Mouse (Mus musculus) embryonic facial prominence, embryonic 15.5 days (tissue): ENCODE measurements around the gene Rbbp7. TPM values are rescaled to one million over a fixed set of nuclear protein-coding genes. Genes with fewer than 3 reads are reported as not detected.
A peak's percentile ranks its signal among the peaks of the same experiment; 100 is the strongest.
"Not testable (repeated sequence)": the region's sequence is repeated elsewhere in the genome, so short reads cannot be mapped to it uniquely, and the experiment has no call there.

ENCODE experiments used
- ATAC-seq: fragments of 200-750 bp; cut with Nextera tagmentation; 2 replicates; pipeline ENCODE4 v1.8.0; 2017; ENCODE audit warnings: low read depth, moderate TSS enrichment; ENCODE audit not compliant: insufficient number of reproducible peaks, low FRiP score, low TSS enrichment
- H3K27ac ChIP-seq: fragments of 300-500 bp; sonication (generic); replicated peaks from 2 replicates; pipeline ENCODE4 v1.5.1; 2015; ENCODE audit warnings: mild to moderate bottlenecking, inconsistent platforms
- H3K27me3 ChIP-seq: fragments of 300-500 bp; sonication (generic); 2 replicates; pipeline ENCODE4 v1.6.1; 2015; ENCODE audit warnings: inconsistent platforms
- H3K36me3 ChIP-seq: fragments of 300-500 bp; sonication (generic); 2 replicates; pipeline ENCODE4 v1.6.1; 2015; ENCODE audit warnings: mild to moderate bottlenecking, inconsistent platforms
- H3K4me1 ChIP-seq: fragments of 300-500 bp; sonication (generic); 2 replicates; pipeline ENCODE4 v1.6.1; 2015; ENCODE audit warnings: inconsistent platforms
- H3K4me2 ChIP-seq: fragments of 300-500 bp; sonication (generic); replicated peaks from 2 replicates; pipeline ENCODE4 v1.6.1; 2015; ENCODE audit warnings: mild to moderate bottlenecking, inconsistent platforms
- H3K4me3 ChIP-seq: fragments of 300-500 bp; sonication (generic); replicated peaks from 2 replicates; pipeline ENCODE4 v1.5.1; 2015; ENCODE audit warnings: mild to moderate bottlenecking, inconsistent platforms
- H3K9ac ChIP-seq: fragments of 300-500 bp; sonication (generic); 2 replicates; pipeline ENCODE4 v1.6.1; 2015; ENCODE audit warnings: inconsistent platforms
- H3K9me3 ChIP-seq: fragments of 300-500 bp; sonication (generic); replicated peaks from 2 replicates; pipeline ENCODE4 v1.6.1; 2016; ENCODE audit warnings: inconsistent platforms
- WGBS: fragments of 180-500 bp; shearing (Covaris S2); methylation state at CpG from one replicate; pipeline ENCODE4 v1.1.7; 2015; 5-methylcytosine and 5-hydroxymethylcytosine counted together
- polyA plus RNA-seq: library from polyadenylated mRNA; unstranded; fragments of >200 nt; fragmentation: Nextera tagmentation; extraction: Ambion mirVana; gene quantifications from 2 replicates; pipeline ENCODE4 v1.2.1, GENCODE M21; 2015

Gene Rbbp7
- polyA plus RNA-seq, 1 experiment from 2014 or later: 436 TPM

DNA sequence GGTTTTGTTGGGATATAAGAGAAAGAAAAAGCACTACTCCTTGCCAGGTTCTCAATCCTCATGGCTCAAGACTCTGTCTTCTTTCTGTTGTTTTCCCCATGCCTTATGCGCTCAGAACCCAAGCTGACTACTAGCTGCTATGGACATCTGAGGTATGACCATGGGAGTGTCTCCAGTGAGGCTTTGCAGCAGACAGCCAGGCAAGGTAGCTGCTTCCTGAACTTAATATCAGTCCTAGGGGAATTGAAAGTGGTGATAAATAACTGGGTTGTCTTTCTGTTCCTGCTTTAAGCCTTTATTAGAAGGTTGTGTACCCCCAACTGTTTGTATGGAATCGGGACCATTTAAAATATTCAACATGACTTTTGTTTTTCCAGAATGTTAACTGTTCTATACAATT is 7.8 kb upstream of the Rbbp7 start:
- no peak for ATAC-seq
- Histone ChIP-seq H3K4me3 (no peak overlapping the region), H3K36me3 (no peaks in the 10 kb centered on the region), H3K4me2 (no peak overlapping the region), H3K9me3 (no peaks in the 10 kb centered on the region), H3K4me1 (no peaks in the 10 kb centered on the region), H3K27ac (no peak overlapping the region), H3K27me3 (no peaks in the 10 kb centered on the region), H3K9ac (no peak overlapping the region)
- 87% methylated on average over 2 of the region's 2 CpGs for WGBS

- Histone ChIP-seq H3K4me1 (peaks cover 2% of the 10 kb centered on the region; the same call in 1 of the 2 replicates), H3K36me3 (no peaks in the 10 kb centered on the region), H3K27me3 (no peaks in the 10 kb centered on the region), H3K9ac (no peak overlapping the region), H3K27ac (no peak overlapping the region), H3K4me3 (no peak overlapping the region), H3K4me2 (no peak overlapping the region), H3K9me3 (no peaks in the 10 kb centered on the region)
- 93% methylated on average over 4 of the region's 4 CpGs for WGBS
- ATAC-seq: no peak
These were observed 5.9 kb upstream of the Rbbp7 start for GRCm38 (mm10) chrX:162754314-162754713.

GRCm38 (mm10) chrX:162756058-162756457 is 4.1 kb upstream of the Rbbp7 start:
- Histone ChIP-seq H3K4me3 (no peak overlapping the region), H3K4me2 (no peak overlapping the region), H3K9ac (no peak overlapping the region), H3K9me3 (no peaks in the 10 kb centered on the region), H3K36me3 (no peaks in the 10 kb centered on the region), H3K27me3 (no peaks in the 10 kb centered on the region), H3K27ac (no peak overlapping the region), H3K4me1 (peaks cover 4% of the 10 kb centered on the region; the same call in 1 of the 2 replicates)
- 52% methylated on average over 7 of the region's 7 CpGs for WGBS
- ATAC-seq: no peak

DNA sequence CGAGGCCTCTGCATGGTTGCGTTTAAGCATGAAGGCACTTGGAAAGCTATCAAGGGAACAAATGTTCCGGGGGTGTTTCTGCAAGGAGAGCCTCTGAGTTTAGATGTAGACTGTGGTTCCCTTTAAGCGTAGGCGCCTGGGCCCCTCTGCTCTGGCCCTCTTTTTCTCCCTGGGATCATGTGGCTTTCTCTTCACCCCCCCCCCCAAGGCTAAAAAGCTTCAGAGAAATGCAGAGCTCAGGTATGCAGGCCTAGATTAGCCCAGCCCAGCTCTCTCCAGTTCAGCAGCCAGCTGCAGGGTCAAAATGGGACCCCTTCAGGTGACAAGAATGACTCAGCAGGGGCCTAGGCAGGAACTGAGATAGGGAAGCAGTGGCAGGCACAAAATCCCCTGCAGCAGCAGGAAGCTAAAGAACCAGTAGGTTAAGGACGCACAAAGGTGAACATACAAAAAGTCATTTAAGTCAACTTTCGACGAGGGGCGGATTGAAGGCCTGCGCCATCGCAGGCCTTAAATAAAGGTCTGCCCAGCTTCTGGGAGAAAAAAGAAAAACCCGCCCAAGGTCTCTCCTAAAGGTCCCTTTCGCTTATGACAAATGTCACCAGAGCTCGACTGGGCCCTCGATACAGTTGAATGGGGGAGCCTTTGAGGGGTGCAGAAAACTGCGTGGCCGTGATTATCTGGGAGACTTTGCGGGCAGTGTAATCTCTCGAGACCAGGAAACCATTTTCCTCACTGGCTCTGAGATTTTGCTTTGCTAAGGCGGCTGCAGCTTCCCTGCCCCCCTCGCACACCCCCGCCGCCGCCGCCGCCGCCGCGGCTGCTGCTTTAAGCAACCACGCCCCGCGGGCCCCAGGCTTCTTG is 719 bp upstream of the Rbbp7 start:
- Histone ChIP-seq H3K9me3 (no peaks in the 10 kb centered on the region), H3K36me3 (no peaks in the 10 kb centered on the region), H3K27me3 (no peaks in the 10 kb centered on the region), H3K4me1 (peaks cover 4% of the 10 kb centered on the region; the same call in 1 of the 2 replicates), H3K27ac (peak overlapping the region; percentile 91), H3K9ac (no peak overlapping the region), H3K4me2 (peak overlapping the region; percentile 43), H3K4me3 (peak overlapping the region; percentile 66)
- 26% methylated on average over 32 of the region's 32 CpGs for WGBS
- no peak for ATAC-seq

- no peaks in the 10 kb centered on the region for H3K36me3 ChIP-seq
- WGBS: 22% methylated on average over 26 of the region's 50 CpGs
- H3K9me3 ChIP-seq: no peaks in the 10 kb centered on the region
- peak overlapping the region; percentile 66 for H3K4me3 ChIP-seq
- H3K27ac ChIP-seq: peak overlapping the region; percentile 97
- peak overlapping the region; percentile 64 for H3K9ac ChIP-seq
- no peaks in the 10 kb centered on the region for H3K27me3 ChIP-seq
- ATAC-seq: no peak
- peak overlapping the region; percentile 46 for H3K4me2 ChIP-seq
- peaks cover 4% of the 10 kb centered on the region; the same call in 1 of the 2 replicates for H3K4me1 ChIP-seq
These were observed 835 bp downstream of the Rbbp7 start for GRCm38 (mm10) chrX:162760958-162761515.

GRCm38 (mm10) chrX:162761716-162762395 is 1.7 kb downstream of the Rbbp7 start:
- 30% methylated on average over 9 of the region's 9 CpGs for WGBS
- no peak for ATAC-seq
- H3K4me1 ChIP-seq: peaks cover 4% of the 10 kb centered on the region; the same call in 1 of the 2 replicates

DNA sequence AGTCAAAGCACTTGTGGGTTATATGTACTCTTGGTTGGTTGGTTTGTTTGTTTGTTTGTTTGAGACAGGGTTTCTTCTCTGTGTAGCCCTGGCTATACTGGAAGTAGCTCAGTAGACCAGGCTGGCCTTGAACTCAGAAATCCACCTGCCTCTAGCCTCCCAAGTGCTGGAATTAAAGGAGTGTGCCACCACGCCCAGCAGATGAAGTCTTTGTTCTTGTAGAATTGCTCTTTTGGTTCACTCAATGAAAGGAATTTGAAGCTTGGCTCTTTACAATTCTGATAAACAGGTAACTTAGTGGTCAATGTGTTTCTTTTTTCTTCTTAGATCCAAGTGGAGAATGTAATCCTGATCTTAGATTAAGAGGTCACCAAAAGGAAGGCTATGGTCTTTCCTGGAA is 10.5 kb downstream of the Rbbp7 start:
- WGBS: 77% methylated on average over 1 of the region's 1 CpGs
- Histone ChIP-seq H3K4me1 (no peaks in the 10 kb centered on the region), H3K27me3 (no peaks in the 10 kb centered on the region), H3K4me2 (no peak overlapping the region), H3K36me3 (peaks cover 7% of the 10 kb centered on the region), H3K4me3 (no peak overlapping the region), H3K9me3 (no peaks in the 10 kb centered on the region), H3K9ac (no peak overlapping the region), H3K27ac (no peak overlapping the region)
- no peak for ATAC-seq

More at GRCm38 (mm10) chrX:162761716-162762395, 1.7 kb downstream of the Rbbp7 start:
- peak overlapping the region; percentile 46 for H3K4me2 ChIP-seq
- no peaks in the 10 kb centered on the region for H3K9me3 ChIP-seq
- peak overlapping the region; percentile 66 for H3K4me3 ChIP-seq
- no peaks in the 10 kb centered on the region for H3K36me3 ChIP-seq
- peak overlapping the region; percentile 64; the same call in 1 of the 2 replicates for H3K9ac ChIP-seq
- no peaks in the 10 kb centered on the region for H3K27me3 ChIP-seq
- no peak overlapping the region for H3K27ac ChIP-seq

DNA sequence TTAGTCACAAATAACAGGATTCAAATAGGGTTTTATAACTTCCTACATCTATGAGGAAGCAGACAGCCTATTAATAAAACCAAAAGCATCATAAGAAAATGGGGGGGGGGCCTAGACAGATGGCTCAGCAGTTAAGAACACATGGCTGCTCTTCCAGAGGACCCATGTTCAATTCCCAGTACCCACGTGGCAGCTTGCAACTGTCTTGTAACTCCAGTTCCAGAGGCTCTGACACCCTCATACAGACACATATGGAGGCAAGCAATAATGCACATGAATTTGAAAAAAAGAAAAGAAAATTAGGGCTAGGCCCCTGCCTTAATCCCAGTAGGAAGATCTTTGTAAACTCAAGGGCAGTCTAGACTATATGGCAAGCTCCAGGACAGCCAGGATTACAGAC is 28.2 kb downstream of the Rbbp7 start:
- no peak for ATAC-seq
- H3K4me3 ChIP-seq: no peak overlapping the region
- H3K9me3 ChIP-seq: no peaks in the 10 kb centered on the region
- no peaks in the 10 kb centered on the region for H3K4me1 ChIP-seq
- H3K9ac ChIP-seq: no peak overlapping the region
- WGBS: 67% methylated on average over 1 of the region's 1 CpGs
- no peaks in the 10 kb centered on the region for H3K36me3 ChIP-seq
- 0 out of 2 replicates have a peak, but pooled peaks cover 2% of the 10 kb centered on the region for H3K27me3 ChIP-seq
- no peak overlapping the region for H3K27ac ChIP-seq
- H3K4me2 ChIP-seq: no peak overlapping the region

- H3K9ac ChIP-seq, H3K27me3 ChIP-seq, H3K4me3 ChIP-seq, H3K4me1 ChIP-seq, H3K36me3 ChIP-seq, ATAC-seq, H3K4me2 ChIP-seq, H3K27ac ChIP-seq, H3K9me3 ChIP-seq: not testable (repeated sequence)
- 71% methylated on average over 5 of the region's 5 CpGs for WGBS
These were observed 31.2 kb downstream of the Rbbp7 start for GRCm38 (mm10) chrX:162791392-162791791.

DNA sequence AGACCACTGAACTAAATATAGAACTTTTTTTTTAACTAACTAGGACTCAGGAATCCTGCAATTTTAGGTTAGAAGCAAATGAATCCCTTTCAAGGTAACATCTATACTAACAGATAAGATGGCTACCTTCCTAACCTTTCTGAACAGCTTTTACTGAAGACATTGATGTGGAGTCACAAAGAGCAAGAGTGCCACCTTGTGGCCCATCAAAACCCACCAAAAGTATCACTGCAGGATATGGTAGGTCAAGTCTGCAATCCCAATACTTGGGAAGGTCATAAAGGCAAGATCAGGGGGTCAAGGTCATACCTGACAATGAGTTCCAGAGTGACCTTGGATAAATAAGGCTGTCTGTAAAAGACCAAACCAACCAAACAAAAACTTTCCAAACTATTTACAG is 40.2 kb downstream of the Rbbp7 start:
- no peak overlapping the region for H3K9ac ChIP-seq
- no peaks in the 10 kb centered on the region for H3K27me3 ChIP-seq
- no peaks in the 10 kb centered on the region for H3K9me3 ChIP-seq
- no peak for ATAC-seq
- H3K4me1 ChIP-seq: no peaks in the 10 kb centered on the region
- H3K4me3 ChIP-seq: no peak overlapping the region
- H3K36me3 ChIP-seq: no peaks in the 10 kb centered on the region
- no peak overlapping the region for H3K27ac ChIP-seq
- no peak overlapping the region for H3K4me2 ChIP-seq

GRCm38 (mm10) chrX:162828016-162828415 is 67.8 kb downstream of the Rbbp7 start:
- H3K9ac ChIP-seq: no peak overlapping the region
- H3K4me2 ChIP-seq: peak overlapping the region; percentile 79
- no peaks in the 10 kb centered on the region for H3K9me3 ChIP-seq
- no peaks in the 10 kb centered on the region for H3K27me3 ChIP-seq
- no peaks in the 10 kb centered on the region for H3K36me3 ChIP-seq
- peak overlapping the region; percentile 60 for H3K4me3 ChIP-seq
- H3K27ac ChIP-seq: no peak overlapping the region
- WGBS: 25% methylated on average over 6 of the region's 6 CpGs
- ATAC-seq: no peak
- H3K4me1 ChIP-seq: no peaks in the 10 kb centered on the region
